Mouse (Mus musculus) thymus, postnatal 36 days (tissue): ENCODE data around the gene Cldn11.
"Not testable (repeated sequence)": the region's sequence is repeated elsewhere in the genome, so short reads cannot be mapped to it uniquely, and the experiment has no call there.

ENCODE experiments used
- DNase-seq, 2 experiments: peaks; one replicate each; pipeline ENCODE4 v3.0.0; 2022; ENCODE audit warnings: mixed read lengths in 2 of 2

The Cldn11 gene

DNA sequence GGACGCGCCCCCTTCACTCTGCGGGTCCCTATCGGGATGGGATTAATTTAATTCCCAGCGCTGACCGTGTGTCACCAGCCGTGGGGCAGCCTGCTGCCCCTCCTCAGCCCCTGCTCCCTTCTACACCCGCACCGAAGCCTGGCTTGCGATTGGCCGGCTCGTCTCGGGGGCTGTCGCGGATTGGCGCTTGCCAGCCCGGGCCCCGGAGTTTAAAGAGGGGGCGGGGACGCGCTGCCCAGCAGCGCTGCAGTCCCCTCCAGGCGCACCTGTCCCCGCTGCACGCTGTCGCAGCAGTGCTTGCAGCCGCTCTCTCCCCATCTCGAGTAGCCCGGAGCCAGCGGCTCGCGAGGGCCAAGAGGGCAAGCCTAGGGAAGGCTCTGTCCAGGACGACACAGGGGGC lies at the start of gene Cldn11:
Cldn11 (plus strand) TSS at position 215 of the 400 bp plus-strand sequence.
- DNase-seq: peak; percentile 11 to 39

GRCm38 (mm10) chr3:31100026-31100425 lies 49.7 kb upstream of the Cldn11 start:
- no peak for DNase-seq

GRCm38 (mm10) chr3:31100802-31101201 lies 48.9 kb upstream of the Cldn11 start:
- no peak for DNase-seq

GRCm38 (mm10) chr3:31104936-31105335 lies 44.8 kb upstream of the Cldn11 start:
- DNase-seq: no peak

- no peak for DNase-seq
These were observed 43.1 kb upstream of the Cldn11 start for GRCm38 (mm10) chr3:31106597-31106996.

DNA sequence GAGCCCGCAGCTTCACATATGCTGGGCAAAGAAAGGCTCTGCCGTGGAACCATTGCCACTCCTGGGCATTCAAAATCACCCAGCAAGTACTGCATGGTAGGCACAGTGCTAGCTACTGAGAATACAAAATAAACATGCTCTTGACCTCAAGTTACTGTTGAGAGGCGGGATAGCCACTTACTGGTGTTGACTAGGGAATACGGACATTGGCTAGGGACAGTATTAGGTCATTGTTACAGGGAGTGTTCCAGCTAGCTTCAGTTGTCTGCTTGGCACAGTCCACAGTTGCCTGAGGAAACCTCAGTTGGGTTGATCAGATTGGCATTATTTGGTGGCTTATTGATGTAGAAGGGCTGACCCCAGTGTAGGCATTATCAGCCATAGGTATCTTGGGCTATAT lies 42.0 kb upstream of the Cldn11 start:
- DNase-seq: no peak

- DNase-seq: no peak
These were observed 40.6 kb upstream of the Cldn11 start for GRCm38 (mm10) chr3:31109108-31109507.

GRCm38 (mm10) chr3:31123098-31123497 lies 26.6 kb upstream of the Cldn11 start:
- no peak for DNase-seq

- DNase-seq: no peak
These were observed 23.4 kb upstream of the Cldn11 start for GRCm38 (mm10) chr3:31126303-31126702.

DNA sequence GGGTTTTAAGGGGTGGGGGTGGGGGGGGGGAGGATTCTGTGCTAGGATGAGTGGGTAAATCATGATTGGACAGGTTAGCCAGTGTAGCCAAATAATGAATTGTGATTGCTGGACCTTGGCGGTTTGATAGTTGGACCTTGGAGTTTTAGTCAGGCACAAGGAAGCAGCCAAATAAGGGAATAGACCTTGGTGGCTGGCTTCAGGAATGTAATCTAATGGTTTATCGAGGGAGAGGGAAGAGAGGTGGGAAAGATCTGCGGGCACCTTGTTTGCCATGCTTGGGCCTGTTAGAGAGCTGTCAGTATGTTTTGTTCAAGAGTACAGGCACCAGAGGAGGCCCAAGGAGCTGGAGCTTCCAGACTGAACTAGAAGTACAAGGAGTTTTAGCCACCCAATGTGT lies 22.9 kb upstream of the Cldn11 start:
- no peak for DNase-seq

DNA sequence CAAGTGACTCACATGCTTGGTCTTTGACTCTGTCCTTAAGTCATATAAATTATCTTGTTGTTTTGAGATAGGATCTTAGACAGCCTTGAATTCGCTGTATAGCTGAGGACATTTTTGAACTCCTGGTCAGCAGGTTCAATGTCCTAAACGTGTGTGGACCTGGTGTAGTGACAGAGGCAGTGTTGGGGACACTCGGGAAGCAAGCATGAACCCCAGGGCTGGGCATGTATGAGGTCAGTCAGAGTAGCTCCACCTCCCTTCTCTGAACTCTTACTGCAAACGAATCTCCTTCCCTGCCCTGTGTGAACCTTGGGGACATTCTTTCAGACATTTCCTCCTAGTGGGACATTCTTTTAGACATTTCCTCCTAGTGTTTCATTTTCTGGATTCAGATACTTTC lies 20.0 kb upstream of the Cldn11 start:
- DNase-seq: no peak

DNA sequence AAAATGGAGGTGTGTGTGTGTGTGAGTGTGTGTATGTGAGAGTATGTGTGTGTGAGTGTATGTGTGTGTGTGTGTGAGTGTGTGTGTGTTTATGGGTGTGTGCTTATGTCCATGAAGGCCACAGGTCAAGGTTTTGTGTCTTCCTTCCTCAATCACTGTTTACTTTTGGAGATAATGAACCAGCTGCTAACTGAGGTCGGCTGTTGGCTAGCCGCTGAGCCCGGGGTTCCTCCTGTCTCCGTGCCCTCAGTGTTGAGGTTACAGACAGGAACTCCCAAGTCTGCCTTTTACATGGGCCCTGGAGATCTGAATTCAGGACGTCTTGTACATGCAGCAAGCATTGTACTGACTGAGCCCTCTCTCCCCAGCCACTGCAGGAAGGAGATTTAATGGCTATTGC lies 16.1 kb upstream of the Cldn11 start:
- DNase-seq: no peak

DNA sequence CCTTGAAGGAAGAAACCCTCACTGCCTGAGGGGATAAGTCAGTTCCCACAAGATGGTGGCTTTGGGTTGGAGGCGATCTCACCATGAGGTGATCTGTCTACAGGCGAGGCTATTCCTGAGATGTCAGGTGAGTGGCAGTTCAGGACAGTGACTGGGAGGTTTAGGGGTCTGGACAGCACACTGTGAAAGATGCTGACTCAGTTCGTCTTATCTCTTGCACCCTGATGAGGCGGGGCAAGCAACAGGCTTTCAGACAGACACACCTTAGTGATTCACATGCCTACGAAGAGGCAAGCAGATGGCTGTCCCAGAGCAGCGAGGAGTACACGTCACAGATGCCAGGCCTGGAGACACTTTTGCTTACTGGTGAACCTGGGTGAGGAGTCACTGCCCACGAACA lies 15.5 kb upstream of the Cldn11 start:
- DNase-seq: no peak

GRCm38 (mm10) chr3:31134696-31135095 lies 15.0 kb upstream of the Cldn11 start:
- no peak for DNase-seq

DNA sequence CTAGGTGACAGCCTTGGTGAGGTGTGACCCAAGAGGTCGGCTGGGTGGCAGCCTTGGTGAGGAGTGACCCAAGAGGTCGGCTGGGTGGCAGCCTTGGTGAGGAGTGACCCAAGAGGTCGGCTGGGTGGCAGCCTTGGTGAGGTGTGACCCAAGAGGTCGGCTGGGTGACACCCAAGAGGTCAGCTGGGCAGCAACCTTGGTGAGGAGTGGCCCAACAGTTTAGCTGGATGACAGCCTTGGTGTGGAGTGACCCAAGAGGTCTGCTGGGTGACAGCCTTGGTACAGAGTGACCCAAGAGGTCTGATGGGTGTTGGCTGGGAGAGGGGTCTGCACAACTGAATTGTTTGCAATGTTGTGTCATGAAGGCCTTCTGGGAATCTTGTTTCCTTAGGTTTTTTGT lies 13.1 kb upstream of the Cldn11 start:
- DNase-seq: not testable (repeated sequence)

- peak; percentile 43 to 57 for DNase-seq
These were observed 11.0 kb upstream of the Cldn11 start for GRCm38 (mm10) chr3:31138454-31139424.

DNA sequence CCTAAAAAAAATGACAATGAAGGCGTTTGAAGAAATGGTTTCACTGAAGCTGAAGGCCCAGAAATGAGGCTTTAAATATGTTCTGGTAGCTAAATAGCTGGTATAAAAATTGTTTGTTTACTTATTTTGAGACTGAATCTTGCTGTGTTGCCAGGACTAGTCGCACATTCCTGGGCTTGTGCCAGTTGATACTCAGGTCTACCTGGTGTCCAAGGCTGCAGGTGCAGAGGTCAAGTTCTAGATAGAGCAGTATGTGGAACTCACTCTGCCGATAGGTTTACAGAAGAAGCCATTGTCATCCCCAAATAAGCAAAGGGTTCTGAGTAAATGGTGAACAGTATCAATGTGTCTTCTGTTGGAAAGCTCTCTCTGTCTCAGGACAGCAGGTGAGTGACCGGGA lies 8.1 kb upstream of the Cldn11 start:
- no peak for DNase-seq

- not testable (repeated sequence) for DNase-seq
These were observed 4.5 kb upstream of the Cldn11 start for GRCm38 (mm10) chr3:31145222-31145621.

GRCm38 (mm10) chr3:31145641-31146290 lies 4.0 kb upstream of the Cldn11 start:
- DNase-seq: peak; percentile 22 to 25

DNA sequence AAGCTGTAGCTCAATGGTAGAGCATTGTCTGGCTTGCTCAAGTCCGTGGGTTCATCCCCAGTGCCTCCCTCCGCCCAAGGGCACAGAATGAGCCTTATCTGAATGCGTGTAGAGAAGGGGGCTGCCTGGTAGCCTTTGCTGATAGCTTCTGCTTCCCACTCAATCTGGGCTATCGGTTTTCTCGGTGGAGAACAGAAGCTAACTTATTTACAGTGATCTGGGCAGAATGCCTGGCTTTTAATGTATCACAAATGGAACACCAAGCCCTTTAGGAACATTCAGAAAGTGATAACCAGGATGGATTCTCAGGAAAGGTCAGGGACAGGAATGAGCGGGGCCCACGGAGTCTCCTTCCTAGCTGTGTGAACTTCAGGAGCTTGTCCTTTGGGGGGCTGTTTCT lies 1.1 kb upstream of the Cldn11 start:
- no peak for DNase-seq

GRCm38 (mm10) chr3:31152108-31152507 lies 2.4 kb downstream of the Cldn11 start:
- no peak for DNase-seq

DNA sequence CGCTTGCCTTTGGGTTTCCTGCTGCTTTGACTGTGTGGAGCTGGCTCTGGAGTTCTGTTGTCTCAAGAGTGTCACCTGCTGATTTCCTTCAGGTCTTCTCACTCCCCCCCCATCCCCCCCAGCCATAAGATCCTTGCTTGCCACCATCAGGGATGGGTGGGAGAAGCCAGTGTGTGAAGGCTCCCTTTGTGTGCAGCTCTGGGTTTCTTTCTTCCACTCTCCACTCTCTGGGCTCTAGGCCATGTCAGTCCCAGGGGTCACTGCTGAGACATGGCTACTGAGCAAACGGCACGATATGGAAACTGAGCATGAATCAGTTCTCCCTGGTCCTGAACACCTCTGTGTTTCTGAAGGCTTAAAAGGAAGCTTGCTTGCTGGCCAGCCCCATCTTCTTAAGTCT lies 6.4 kb downstream of the Cldn11 start:
- no peak for DNase-seq

GRCm38 (mm10) chr3:31157776-31158175 lies 8.1 kb downstream of the Cldn11 start:
- DNase-seq: no peak

- no peak for DNase-seq
These were observed 10.3 kb downstream of the Cldn11 start for GRCm38 (mm10) chr3:31160046-31160445.
